Mouse (Mus musculus) layer of hippocampus, adult 2 months (tissue): ENCODE measurements around the gene 4930522H14Rik. TPM values are rescaled to one million over a fixed set of nuclear protein-coding genes. Genes with fewer than 3 reads are reported as not detected.

Experiments used
- DNase-seq, 2 experiments: peaks; one replicate each; pipeline ENCODE4 v3.0.0; 2022; ENCODE audit warnings: low spot score in 2 of 2
- H3K27ac ChIP-seq: fragments of 200-600 bp; 2 replicates; pipeline ENCODE4 v1.8.1; 2022
- H3K4me3 ChIP-seq: fragments of 200-600 bp; 2 replicates; pipeline ENCODE4 v1.8.1; 2022; ENCODE audit warnings: mild to moderate bottlenecking
- CTCF ChIP-seq: fragments of 200-600 bp; conservative IDR thresholded peaks from 2 replicates; pipeline ENCODE4 v1.8.1; 2022; ENCODE audit warnings: antibody characterized with exemption, mild to moderate bottlenecking, moderate library complexity
- total RNA-seq, 2 experiments: library from RNA; stranded (reverse); gene quantifications; 2 replicates each; pipeline ENCODE4 v1.2.3; 2021

The 4930522H14Rik gene
- total RNA-seq, 2 experiments from 2014 or later, result not detected

- no peak for TF ChIP-seq CTCF
- no peak for DNase-seq
- Histone ChIP-seq H3K27ac (no peak overlapping the region), H3K4me3 (no peak overlapping the region)
Measured at GRCm38 (mm10) chr4:109460421-109461179, 70.5 kb downstream of the 4930522H14Rik start.

DNA sequence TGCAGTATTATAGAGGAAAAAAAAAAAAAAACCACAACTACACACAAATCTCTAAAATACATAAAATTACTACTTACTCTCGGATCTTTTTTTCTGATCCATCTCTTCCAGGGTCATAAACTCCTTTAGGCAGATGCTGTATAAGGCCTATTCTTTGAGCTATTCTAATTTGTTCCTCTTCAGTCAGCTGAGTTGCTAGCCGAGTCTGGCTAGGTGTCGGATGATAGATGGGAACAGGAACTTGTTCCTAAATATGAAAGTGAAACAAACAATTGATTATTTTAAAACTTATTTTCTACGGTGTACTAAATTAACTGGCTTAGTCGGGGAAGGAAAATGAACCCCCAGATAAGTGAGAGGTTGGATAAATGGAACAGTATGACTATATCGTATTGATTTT, 74.3 kb downstream of the 4930522H14Rik start:
- no peak for DNase-seq
- TF ChIP-seq CTCF, result no peak
- Histone ChIP-seq H3K4me3 (no peak overlapping the region), H3K27ac (no peak overlapping the region)

Other genes starting within 250 kb of the 4930522H14Rik start
- 1 to 10 TPM; 1.4 to 1.8 TPM for gene Ttc39a, start 124.7 kb downstream of the 4930522H14Rik start, total RNA-seq
- gene Rnf11, start 46.6 kb downstream of the 4930522H14Rik start, total RNA-seq, result 100 to 1,000 TPM; 167 to 177 TPM
- gene Cdkn2c, start 135.9 kb upstream of the 4930522H14Rik start, total RNA-seq, result 1 to 10 TPM; 3.0 to 4.0 TPM
- 10 to 100 TPM; 26.8 to 27.6 TPM for gene Faf1, start 145.3 kb upstream of the 4930522H14Rik start, total RNA-seq